Mouse (Mus musculus): ENCODE results near the gene Hs2st1.

The Hs2st1 gene

GRCm38 (mm10) chr3:144394454-144394943 lies 175.5 kb downstream of the Hs2st1 start:
- DNase-seq (ENCODE audit: low spot score) = no peak

- no peak for DNase-seq (ENCODE audit: low spot score)
Observed at GRCm38 (mm10) chr3:144386446-144386845, 183.5 kb downstream of the Hs2st1 start.

- no peak for DNase-seq (ENCODE audit: low spot score)
Observed at GRCm38 (mm10) chr3:144384648-144385047, 185.3 kb downstream of the Hs2st1 start.

GRCm38 (mm10) chr3:144381431-144381980 lies 188.5 kb downstream of the Hs2st1 start:
- no peak for DNase-seq (ENCODE audit: low spot score)

- DNase-seq (ENCODE audit: low spot score) = peak; percentile 87
Observed at GRCm38 (mm10) chr3:144380921-144381320, 189.1 kb downstream of the Hs2st1 start.

GRCm38 (mm10) chr3:144379801-144380200 lies 190.2 kb downstream of the Hs2st1 start:
- DNase-seq (ENCODE audit: low spot score) = no peak
